Mouse (Mus musculus): Measurements from ENCODE around the gene Gm17693. TPM values are rescaled to one million over a fixed set of nuclear protein-coding genes. Genes with fewer than 3 reads are reported as not detected.
"Not testable (repeated sequence)": the region's sequence is repeated elsewhere in the genome, so short reads cannot be mapped to it uniquely, and the experiment has no call there.

Gene Gm17693
- not detected for total RNA-seq (2021)

GRCm38 (mm10) chrX:125705144-125705543 is at the start of gene Gm17693:
Gm17693 (plus strand) TSS chrX:125705444.
- DNase-seq (ENCODE audit: extremely low spot score in 1 of 2, low spot score in 2 of 2); intact Hi-C loops (cut with DNase I): not testable (repeated sequence)
